Mouse (Mus musculus): Measurements from ENCODE around the gene Vmn1r112. TPM values are rescaled to one million over a fixed set of nuclear protein-coding genes. Genes with fewer than 3 reads are reported as not detected.

The Vmn1r112 gene
- polyA plus RNA-seq (2012; rRNA removed), result not detected in 2 replicates

DNA sequence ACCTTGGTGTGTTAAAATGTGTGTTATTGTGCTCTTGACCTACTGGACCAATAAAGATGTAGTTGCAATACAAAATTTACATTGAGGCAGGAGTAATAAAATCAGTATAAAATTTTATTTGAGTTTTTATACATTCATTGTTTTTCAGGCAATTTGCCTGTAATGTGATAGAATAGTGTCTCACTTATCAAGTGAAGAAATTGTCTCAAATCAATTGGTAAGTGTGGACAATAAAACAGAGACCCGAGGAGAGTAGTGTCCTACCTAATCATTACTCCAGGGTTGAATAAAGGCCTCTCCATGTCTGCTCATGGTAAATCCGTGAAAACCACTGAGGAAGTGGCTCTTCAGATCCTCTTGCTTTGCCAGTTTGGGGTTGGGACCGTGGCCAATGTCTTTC is at the start of gene Vmn1r112:
Gene Vmn1r112, plus strand, starts transcription at position 301 of the 400 bp plus-strand sequence.

GRCm38 (mm10) chr7:20730524-20730923 is 40.5 kb upstream of the Vmn1r112 start, which contains the start of gene Gm10668:
Gene Gm10668, minus strand, starts transcription at chr7:20730624.

DNA sequence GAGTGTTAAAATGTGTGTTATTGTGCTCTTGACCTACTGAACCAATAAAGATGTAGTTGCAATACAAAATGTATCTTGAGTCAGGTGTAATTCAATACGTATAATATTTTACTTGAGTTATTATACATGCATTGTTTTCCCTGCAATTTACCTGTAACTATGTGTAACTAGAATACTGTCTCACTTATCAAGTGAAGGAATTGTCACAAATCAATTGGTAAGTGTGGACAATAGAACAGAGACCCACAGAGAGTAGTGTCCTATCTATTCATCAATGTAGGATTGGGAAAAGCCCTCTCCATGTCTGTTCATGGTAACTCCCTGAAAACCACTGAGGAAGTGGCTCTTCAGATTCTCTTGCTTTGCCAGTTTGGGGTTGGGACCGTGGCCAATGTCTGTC is 16.0 kb downstream of the Vmn1r112 start, which contains the start of gene Vmn1r113:
Gene Vmn1r113, plus strand, starts transcription at position 301 of the 400 bp plus-strand sequence.

GRCm38 (mm10) chr7:20812086-20812485 is 41.1 kb downstream of the Vmn1r112 start, which contains the start of gene Vmn1r114:
Gene Vmn1r114, minus strand, starts transcription at chr7:20812186.

Other genes with a start within 250 kb of the Vmn1r112 start
- not detected in 2 replicates for gene Vmn1r104, start 237.3 kb upstream of the Vmn1r112 start, polyA plus RNA-seq (2012; rRNA removed)
- gene Gm5726, start 225.4 kb upstream of the Vmn1r112 start, polyA plus RNA-seq (2012; rRNA removed), result not detected in 2 replicates
- gene Gm4141, start 194.9 kb upstream of the Vmn1r112 start, polyA plus RNA-seq (2012; rRNA removed), result not detected in 2 replicates
- not detected in 2 replicates for gene Gm4513, start 172.2 kb upstream of the Vmn1r112 start, polyA plus RNA-seq (2012; rRNA removed)
- not detected in 2 replicates for gene Vmn1r107, start 102.3 kb upstream of the Vmn1r112 start, polyA plus RNA-seq (2012; rRNA removed)
- gene Vmn1r111, start 68.0 kb upstream of the Vmn1r112 start, polyA plus RNA-seq (2012; rRNA removed), result not detected in 2 replicates
- not detected in 2 replicates for gene Gm10668, start 40.6 kb upstream of the Vmn1r112 start, polyA plus RNA-seq (2012; rRNA removed)
- gene Vmn1r113, start 16.1 kb downstream of the Vmn1r112 start, polyA plus RNA-seq (2012; rRNA removed), result not detected in 2 replicates
- not detected in 2 replicates for gene Vmn1r114, start 41.0 kb downstream of the Vmn1r112 start, polyA plus RNA-seq (2012; rRNA removed)
- gene Vmn1r115, start 73.8 kb downstream of the Vmn1r112 start, polyA plus RNA-seq (2012; rRNA removed), result not detected in 2 replicates
- not detected in 2 replicates for gene Vmn1r116, start 101.1 kb downstream of the Vmn1r112 start, polyA plus RNA-seq (2012; rRNA removed)
- gene Vmn1r117, start 112.9 kb downstream of the Vmn1r112 start, polyA plus RNA-seq (2012; rRNA removed), result not detected in 2 replicates
- not detected in 2 replicates for gene Vmn1r118, start 141.2 kb downstream of the Vmn1r112 start, polyA plus RNA-seq (2012; rRNA removed)
- not detected in 2 replicates for gene Vmn1r119, start 241.3 kb downstream of the Vmn1r112 start, polyA plus RNA-seq (2012; rRNA removed)

All from central nervous system, embryonic 18 days (tissue).